Mouse (Mus musculus) kidney, postnatal 25 days (tissue): ENCODE data around the gene Tifa.

Experiments
- DNase-seq, 2 experiments: peaks; one replicate each; pipeline ENCODE4 v3.0.0; 2021; ENCODE audit warnings: mixed read lengths in 2 of 2

The Tifa gene

GRCm38 (mm10) chr3:127871575-127871974 lies 82.0 kb downstream of the Tifa start:
- DNase-seq: no peak

DNA sequence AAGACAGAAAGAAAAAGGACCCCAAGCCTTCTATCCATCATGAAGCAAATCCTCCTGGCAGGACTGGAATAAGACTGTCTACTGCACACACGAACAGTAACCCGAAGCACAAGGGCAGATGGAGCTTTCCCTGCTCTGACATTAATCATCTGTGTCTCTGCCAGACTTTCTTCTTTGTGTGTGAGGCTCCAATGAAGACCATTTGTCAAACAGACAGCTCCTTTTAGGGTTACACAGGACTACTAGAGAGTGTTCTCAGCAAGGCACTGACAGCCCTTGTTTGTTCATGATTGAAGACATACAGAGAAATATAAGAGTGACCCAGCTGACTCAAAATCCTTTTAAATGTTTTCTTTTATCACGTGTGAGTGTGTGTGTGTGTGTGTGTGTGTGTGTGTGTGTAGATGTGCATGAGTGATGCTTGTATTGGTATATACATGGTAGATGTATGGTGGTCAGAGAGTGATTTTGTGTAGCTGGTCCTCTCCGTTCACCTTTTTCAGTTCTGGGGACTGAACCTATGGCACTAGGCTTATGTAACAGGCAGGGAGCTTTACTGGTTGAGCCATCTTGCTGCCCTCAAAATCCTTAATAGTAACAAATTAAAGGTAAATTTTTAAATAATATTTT lies 84.8 kb downstream of the Tifa start:
- no peak for DNase-seq

GRCm38 (mm10) chr3:127875059-127875458 lies 85.5 kb downstream of the Tifa start:
- DNase-seq: no peak

GRCm38 (mm10) chr3:127875509-127875908 lies 85.9 kb downstream of the Tifa start:
- DNase-seq: no peak

DNA sequence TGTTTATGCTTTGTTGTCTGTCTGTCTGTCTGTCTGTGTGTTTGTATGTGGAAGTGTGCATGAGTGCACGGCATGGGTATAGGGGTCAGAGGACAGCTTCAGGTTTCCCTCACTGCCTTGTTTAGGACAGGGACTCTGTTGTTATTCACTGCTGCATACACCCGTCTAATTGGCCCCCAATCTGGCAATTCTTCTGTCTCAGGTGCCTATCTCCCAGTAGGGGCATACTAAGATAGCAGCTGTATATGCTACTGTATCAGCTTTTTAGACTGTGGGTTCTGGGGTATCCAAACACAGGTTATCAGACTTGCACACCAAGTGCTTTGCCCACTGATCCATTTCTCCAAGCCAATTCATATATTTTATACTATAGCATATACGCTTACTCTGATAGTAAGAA lies 90.4 kb downstream of the Tifa start:
- no peak for DNase-seq

- no peak for DNase-seq
Observed at GRCm38 (mm10) chr3:127881684-127882083, 92.1 kb downstream of the Tifa start.
